Mouse (Mus musculus) frontal cortex, adult (tissue): ENCODE data around the gene Bcl11a.

Experiments used
- ATAC-seq: cut with Nextera tagmentation; 2 replicates; pipeline ENCODE4 v1.9.2; 2017; ENCODE audit warnings: mild to moderate bottlenecking, moderate library complexity, mixed read lengths; ENCODE audit not compliant: low TSS enrichment

The Bcl11a gene

DNA sequence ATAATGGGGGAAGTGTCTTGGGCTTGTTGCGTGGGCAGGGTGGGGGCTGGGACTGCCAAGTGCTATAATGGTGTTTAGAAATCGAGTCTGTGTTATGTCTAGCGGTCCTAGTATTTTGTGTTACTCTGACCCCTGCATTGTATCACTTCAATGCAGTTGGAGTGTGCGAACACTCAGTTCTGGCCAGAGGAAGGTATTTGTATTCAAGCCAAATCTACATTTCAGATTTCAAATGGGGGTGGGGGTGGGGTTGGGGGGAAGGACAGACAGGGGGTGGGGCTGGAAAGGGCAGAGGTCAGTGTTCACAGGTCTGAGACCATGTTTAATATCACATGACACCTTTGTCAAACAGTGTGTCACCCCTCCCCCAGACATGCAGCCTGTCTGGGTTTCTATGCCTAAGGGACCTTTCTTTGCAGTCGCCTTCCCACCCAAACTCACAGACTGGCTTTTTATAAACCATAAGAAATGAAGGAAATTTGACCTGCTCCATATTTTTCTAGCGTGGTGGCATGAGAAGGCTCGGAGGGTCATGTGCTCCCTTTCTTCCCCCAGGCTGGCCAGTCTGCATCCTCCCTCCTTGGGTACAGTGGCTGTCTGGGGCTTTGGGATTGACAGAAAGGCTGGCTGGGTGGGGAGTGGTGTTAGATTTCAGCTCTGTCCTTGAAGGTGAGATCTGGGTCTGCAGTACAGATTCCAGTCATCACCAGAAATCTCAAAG is 124.9 kb downstream of the Bcl11a start:
- ATAC-seq = no peak

DNA sequence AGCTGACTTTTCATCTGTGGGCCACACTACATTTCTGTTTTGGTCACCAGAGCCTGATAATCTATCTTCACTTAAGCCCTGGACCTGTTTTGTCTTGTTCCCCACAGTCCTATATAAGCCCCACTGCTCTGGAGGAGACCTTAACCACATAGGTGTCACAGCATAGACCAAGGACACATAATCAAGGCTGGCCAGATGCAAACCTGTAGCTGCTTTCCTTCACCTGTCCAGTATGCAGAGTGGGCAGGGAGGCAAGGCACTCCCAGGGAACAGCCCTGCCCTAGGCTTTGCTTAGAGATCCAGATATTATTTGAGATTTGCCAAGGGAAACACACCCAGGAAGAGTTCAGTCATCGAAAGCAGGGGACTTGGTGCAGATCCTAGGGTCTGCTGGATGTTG is 125.6 kb downstream of the Bcl11a start:
- no peak for ATAC-seq

DNA sequence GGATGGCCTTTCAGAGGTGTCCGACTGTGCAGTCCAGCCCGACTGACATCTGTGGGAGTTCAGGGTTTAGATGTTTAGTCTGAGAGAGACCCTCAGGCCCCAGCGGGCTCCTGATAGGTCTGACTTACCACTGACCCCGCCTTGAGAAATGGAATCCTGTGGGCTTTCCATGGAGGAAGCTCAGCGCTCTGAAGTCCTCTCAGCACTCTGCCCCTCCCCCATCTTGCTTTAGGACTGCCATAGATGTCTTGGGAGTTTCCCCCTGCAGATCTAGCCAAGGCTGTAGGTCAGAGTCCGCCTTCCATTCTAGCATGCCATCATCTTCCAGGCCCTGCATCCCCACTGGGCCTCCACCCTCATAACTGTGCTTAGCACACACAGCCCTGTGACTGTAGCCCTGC is 131.1 kb downstream of the Bcl11a start:
- ATAC-seq = no peak

DNA sequence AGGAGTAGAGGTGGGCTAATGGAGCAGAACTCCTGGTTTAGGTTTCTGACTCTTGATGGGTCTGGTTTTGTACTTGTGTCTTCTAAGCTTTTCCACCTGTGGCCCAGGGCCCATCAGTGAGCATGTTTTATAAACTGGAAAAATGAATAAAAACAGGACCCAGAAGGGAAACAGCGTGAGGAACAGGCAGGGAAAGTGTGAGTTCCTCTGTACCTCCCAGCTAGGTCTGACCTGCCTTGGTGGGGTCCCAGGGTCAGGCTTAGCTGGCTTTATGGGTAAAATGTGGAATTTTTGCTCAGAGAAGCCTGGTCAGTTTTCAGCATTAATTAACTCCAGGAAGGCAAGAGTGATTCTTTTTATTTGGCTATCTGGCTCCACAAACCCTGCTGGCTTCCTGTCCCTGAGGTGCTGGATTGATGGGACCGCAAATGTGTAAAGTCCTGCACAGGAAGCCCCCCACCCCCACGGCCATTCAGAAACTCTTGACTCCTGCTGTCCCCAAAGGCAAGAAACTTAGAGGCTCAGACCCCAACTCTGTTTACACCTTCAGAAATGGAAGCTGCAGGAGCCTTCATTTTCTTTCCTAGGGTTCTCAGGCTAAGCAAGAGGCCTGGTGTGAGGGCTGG is 136.8 kb downstream of the Bcl11a start:
- no peak for ATAC-seq

DNA sequence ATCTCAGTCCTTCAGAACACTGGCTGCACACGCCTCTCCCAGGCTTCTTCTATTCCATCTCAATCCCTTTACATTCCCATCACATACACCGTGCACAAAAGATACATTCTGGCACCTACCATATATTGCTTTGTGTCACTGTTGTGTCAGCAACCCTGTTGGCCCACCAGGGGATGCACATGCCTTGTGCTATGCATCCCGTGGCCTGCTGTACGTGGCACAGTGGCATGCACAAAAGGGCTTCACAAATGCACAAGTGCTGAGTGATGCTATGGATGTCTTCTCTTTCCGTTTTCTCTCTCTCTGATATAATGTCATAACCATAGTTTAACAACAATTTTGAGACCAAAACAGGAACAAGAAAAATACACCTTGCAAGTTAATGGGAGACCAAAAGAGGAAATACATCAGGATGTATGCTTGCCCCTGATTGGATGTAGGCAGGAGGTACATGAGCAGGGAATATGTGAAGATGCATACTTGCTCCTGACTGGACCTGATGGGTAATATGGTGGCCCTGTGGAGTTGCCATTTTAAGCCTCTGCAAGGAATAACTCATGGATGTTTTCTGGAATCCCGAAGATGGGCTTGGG is 140.0 kb downstream of the Bcl11a start:
- no peak for ATAC-seq

DNA sequence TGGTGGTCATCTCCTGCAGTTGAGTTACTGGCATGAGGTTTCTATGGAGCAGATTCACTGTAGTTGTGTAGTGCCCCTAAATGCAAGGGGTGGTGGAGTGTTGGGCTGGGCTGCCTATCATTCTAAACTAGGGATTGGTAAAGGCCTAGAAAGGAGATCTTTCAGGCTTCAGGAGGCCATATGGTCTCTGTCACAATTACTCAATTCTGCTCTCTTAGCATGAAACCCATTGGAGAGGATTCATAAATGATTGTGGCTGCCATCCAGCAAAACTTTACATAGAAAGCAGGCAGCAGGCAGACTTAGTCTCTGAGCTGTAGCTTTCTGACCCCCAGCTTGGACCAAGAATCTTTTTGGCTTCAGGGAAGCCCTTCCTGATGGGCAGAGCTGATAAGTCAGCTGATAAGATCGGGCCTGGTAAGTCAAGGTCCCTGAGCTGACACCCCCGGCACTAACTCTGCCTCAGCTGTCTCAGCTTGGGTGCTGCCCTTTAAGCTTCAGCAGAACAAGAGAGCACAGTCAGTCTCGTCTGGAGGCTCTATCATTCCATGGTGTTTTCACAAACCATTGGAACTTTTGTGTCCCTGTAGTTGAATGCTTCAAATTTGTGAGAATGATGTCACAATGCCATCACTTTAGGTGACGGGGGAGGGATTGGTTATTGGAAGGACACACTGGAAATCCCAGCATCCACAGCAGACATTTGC is 143.9 kb downstream of the Bcl11a start:
- no peak for ATAC-seq
